Mouse (Mus musculus): ENCODE results near the gene Actn4.
"Not testable (repeated sequence)": the region's sequence is repeated elsewhere in the genome, so short reads cannot be mapped to it uniquely, and the experiment has no call there.

The Actn4 gene

GRCm38 (mm10) chr7:28886486-28886885 lies 75.7 kb downstream of the Actn4 start:
- in situ Hi-C loops (cut with MboI), result no loop called here

- in situ Hi-C loops (cut with MboI), result not testable (repeated sequence)
These were observed 78.4 kb downstream of the Actn4 start for GRCm38 (mm10) chr7:28883704-28884103.

- in situ Hi-C loops (cut with MboI), result no loop called here
These were observed 79.1 kb downstream of the Actn4 start for GRCm38 (mm10) chr7:28883039-28883438.

- in situ Hi-C loops (cut with MboI), result no loop called here
These were observed 80.9 kb downstream of the Actn4 start, which contains the start of gene Capn12 for GRCm38 (mm10) chr7:28881199-28881598. Capn12 (plus strand) TSS chr7:28881422.

- in situ Hi-C loops (cut with MboI), result no loop called here
These were observed 81.6 kb downstream of the Actn4 start for GRCm38 (mm10) chr7:28880554-28880953.

- in situ Hi-C loops (cut with MboI), result no loop called here
These were observed 82.5 kb downstream of the Actn4 start for GRCm38 (mm10) chr7:28879606-28880005.

- in situ Hi-C loops (cut with MboI), result no loop called here
These were observed 84.3 kb downstream of the Actn4 start for GRCm38 (mm10) chr7:28877856-28878255.

GRCm38 (mm10) chr7:28877155-28877554 lies 85.0 kb downstream of the Actn4 start:
- in situ Hi-C loops (cut with MboI), result no loop called here

GRCm38 (mm10) chr7:28876099-28876498 lies 86.0 kb downstream of the Actn4 start:
- in situ Hi-C loops (cut with MboI), result no loop called here

- in situ Hi-C loops (cut with MboI), result no loop called here
These were observed 87.6 kb downstream of the Actn4 start for GRCm38 (mm10) chr7:28874565-28874964.

GRCm38 (mm10) chr7:28870901-28871664 lies 91.1 kb downstream of the Actn4 start:
- in situ Hi-C loops (cut with MboI), result no loop called here

- in situ Hi-C loops (cut with MboI), result loop anchor here (5.0 kb wide), 1 partner anchor 70 kb away; no protein-coding TSS in a partner anchor
These were observed 94.4 kb downstream of the Actn4 start for GRCm38 (mm10) chr7:28867508-28868340.

- in situ Hi-C loops (cut with MboI), result loop anchor here (5.0 kb wide), 1 partner anchor 70 kb away; no protein-coding TSS in a partner anchor
These were observed 95.2 kb downstream of the Actn4 start for GRCm38 (mm10) chr7:28866769-28867507.

- in situ Hi-C loops (cut with MboI), result loop anchor here (5.0 kb wide), 1 partner anchor 68 kb away; no protein-coding TSS in a partner anchor
These were observed 96.4 kb downstream of the Actn4 start for GRCm38 (mm10) chr7:28865481-28866300.

GRCm38 (mm10) chr7:28864288-28864750 lies 97.8 kb downstream of the Actn4 start:
- in situ Hi-C loops (cut with MboI), result no loop called here

- in situ Hi-C loops (cut with MboI), result no loop called here
These were observed 98.6 kb downstream of the Actn4 start, which contains the start of gene Lgals7 for GRCm38 (mm10) chr7:28863540-28863939. Lgals7 (plus strand) TSS chr7:28863853.

GRCm38 (mm10) chr7:28862817-28863499 lies 99.2 kb downstream of the Actn4 start:
- in situ Hi-C loops (cut with MboI), result no loop called here

GRCm38 (mm10) chr7:28860898-28861297 lies 101.2 kb downstream of the Actn4 start:
- in situ Hi-C loops (cut with MboI), result no loop called here

- in situ Hi-C loops (cut with MboI), result no loop called here
These were observed 102.2 kb downstream of the Actn4 start for GRCm38 (mm10) chr7:28859953-28860352.

- in situ Hi-C loops (cut with MboI), result no loop called here
These were observed 111.5 kb downstream of the Actn4 start for GRCm38 (mm10) chr7:28850642-28851041.
